Mouse (Mus musculus) testis, adult 2 months (tissue): ENCODE results near the gene Nxn.

Experiments used
- CTCF ChIP-seq: fragments of 200-500 bp; IDR thresholded peaks from 2 replicates; pipeline ENCODE4 v1.5.1; 2012; ENCODE audit warnings: low read depth, mild to moderate bottlenecking, inconsistent platforms, low read length, moderate library complexity; ENCODE audit not compliant: control insufficient read depth, insufficient read depth, insufficient replicate concordance
- POLR2A ChIP-seq: fragments of 200-500 bp; IDR thresholded peaks from 2 replicates; pipeline ENCODE4 v1.6.1; 2012; ENCODE audit warnings: low read depth, mild to moderate bottlenecking, inconsistent platforms, low read length, moderate library complexity; ENCODE audit not compliant: control insufficient read depth

DNA sequence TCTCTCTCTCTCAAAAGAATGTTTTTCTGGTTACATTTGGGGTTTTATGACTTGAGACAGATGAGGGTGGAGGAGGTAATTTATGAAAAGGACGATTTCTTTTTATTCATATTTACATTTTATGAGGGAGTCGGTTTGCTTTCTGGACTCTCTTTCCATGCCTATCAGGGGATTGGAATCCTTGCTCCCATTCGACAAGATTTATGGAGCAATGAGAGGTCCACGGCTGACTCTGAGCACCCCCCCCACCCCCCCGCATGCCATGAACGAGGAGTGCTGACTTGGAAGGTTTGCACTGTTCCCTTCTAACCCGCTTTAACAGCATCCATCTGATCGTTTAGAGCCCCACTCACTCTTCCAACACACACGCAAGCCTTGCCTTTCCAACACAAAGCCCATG is 74.1 kb downstream of the Nxn start:
- TF ChIP-seq CTCF (no peak), POLR2A (no peak)
